Mouse (Mus musculus) fibroblast of lung, adult 2 months (primary cell): ENCODE measurements around the gene Fnbp1l.

Experiments used
- DNase-seq: peaks from one replicate; pipeline ENCODE4 v3.0.0-alpha.2; 2011; ENCODE audit warnings: low read depth

The Fnbp1l gene

GRCm38 (mm10) chr3:122492872-122493615 lies 126.5 kb downstream of the Fnbp1l start:
- no peak for DNase-seq

- no peak for DNase-seq
These were observed 127.5 kb downstream of the Fnbp1l start for GRCm38 (mm10) chr3:122492006-122492405.

- DNase-seq: no peak
These were observed 128.9 kb downstream of the Fnbp1l start for GRCm38 (mm10) chr3:122490574-122490973.
